Mouse (Mus musculus) ES-Bruce4 (cell line): Measurements from ENCODE around the gene Fbxl12.

Source experiments
- CTCF ChIP-seq: IDR thresholded peaks from one replicate; pipeline ENCODE4 v1.8.1; 2011; ENCODE audit warnings: low read depth, low read length
- EP300 ChIP-seq: IDR thresholded peaks from 2 replicates; pipeline ENCODE4 v1.6.1; 2011; ENCODE audit warnings: low read depth, low read length; ENCODE audit not compliant: insufficient read depth
- POLR2A ChIP-seq: IDR thresholded peaks from one replicate; pipeline ENCODE4 v1.8.1; 2011; ENCODE audit warnings: low read length; ENCODE audit not compliant: insufficient read depth

GRCm38 (mm10) chr9:20677892-20678291 lies 33.3 kb upstream of the Fbxl12 start:
- TF ChIP-seq CTCF (no peak), POLR2A (no peak), EP300 (no peak)
